Mouse (Mus musculus): ENCODE data around the gene Nfat5. TPM values are rescaled to one million over a fixed set of nuclear protein-coding genes. Genes with fewer than 3 reads are reported as not detected.

Nfat5 gene
- polyA plus RNA-seq (2017; shearing (Covaris generic)) = 18.1 TPM

GRCm38 (mm10) chr8:107292928-107293601, at the start of gene Nfat5:
Gene Nfat5 (plus strand): TSS chr8:107293470.

GRCm38 (mm10) chr8:107403038-107403781, 109.9 kb downstream of the Nfat5 start, which contains the start of gene Nqo1:
Gene Nqo1 (minus strand): TSS chr8:107403206.

GRCm38 (mm10) chr8:107424597-107425229, 131.4 kb downstream of the Nfat5 start, which contains the start of gene Nob1:
Gene Nob1 (minus strand): TSS chr8:107425051.

Other genes starting within 250 kb of the Nfat5 start
- 4.0 TPM for gene Pdf, start 244.9 kb upstream of the Nfat5 start, polyA plus RNA-seq (2017; shearing (Covaris generic))
- gene Cog8, start 236.8 kb upstream of the Nfat5 start, polyA plus RNA-seq (2017; shearing (Covaris generic)) = 32.6 TPM
- 97.9 TPM for gene Nip7, start 236.6 kb upstream of the Nfat5 start, polyA plus RNA-seq (2017; shearing (Covaris generic))
- not detected for gene Tmed6, start 227.8 kb upstream of the Nfat5 start, polyA plus RNA-seq (2017; shearing (Covaris generic))
- gene Terf2, start 196.9 kb upstream of the Nfat5 start, polyA plus RNA-seq (2017; shearing (Covaris generic)) = 9.9 TPM
- gene Cyb5b, start 142.8 kb upstream of the Nfat5 start, polyA plus RNA-seq (2017; shearing (Covaris generic)) = 99.1 TPM
- gene Nqo1, start 109.7 kb downstream of the Nfat5 start, polyA plus RNA-seq (2017; shearing (Covaris generic)) = 1.6 TPM
- 75.4 TPM for gene Nob1, start 131.6 kb downstream of the Nfat5 start, polyA plus RNA-seq (2017; shearing (Covaris generic))
- gene Wwp2, start 142.9 kb downstream of the Nfat5 start, polyA plus RNA-seq (2017; shearing (Covaris generic)) = 155 TPM